Mouse (Mus musculus): ENCODE results near the gene Fam69b. TPM values are rescaled to one million over a fixed set of nuclear protein-coding genes. Genes with fewer than 3 reads are reported as not detected.

Gene Fam69b
- polyA plus RNA-seq, 1 experiment from 2014 or later = 112 TPM

DNA sequence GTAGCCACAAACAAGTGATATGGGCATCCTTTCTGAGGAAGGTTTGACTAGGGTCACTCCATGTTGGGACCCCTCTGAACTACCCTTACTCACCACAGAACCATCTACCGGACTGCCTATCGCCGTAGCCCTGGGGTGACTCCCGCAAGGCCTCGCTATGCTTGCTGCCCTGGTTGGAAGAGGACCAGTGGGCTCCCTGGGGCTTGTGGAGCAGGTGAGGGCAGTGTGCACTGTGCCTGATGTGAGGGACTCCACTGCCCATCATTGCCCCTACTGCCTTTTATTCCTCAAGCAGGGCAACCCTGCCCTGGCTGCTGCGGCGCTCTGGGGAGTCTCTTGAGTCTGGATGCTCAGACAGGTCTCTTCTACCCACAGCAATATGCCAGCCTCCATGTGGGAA is 38.0 kb upstream of the Fam69b start:
- Histone ChIP-seq H3K9ac (replicated peaks) (no peak overlapping the region; the same call in 1 of the 2 replicates), H3K9me3 (no peaks in the 10 kb centered on the region), H3K4me2 (replicated peaks) (no peak overlapping the region), H3K27me3 (no peaks in the 10 kb centered on the region), H3K4me3 (replicated peaks) (no peak overlapping the region), H3K27ac (no peak overlapping the region), H3K4me1 (replicated peaks) (peaks cover 14% of the 10 kb centered on the region), H3K36me3 (no peaks in the 10 kb centered on the region)
- 98% methylated on average over 7 of the region's 7 CpGs for WGBS
- no peak for ATAC-seq

DNA sequence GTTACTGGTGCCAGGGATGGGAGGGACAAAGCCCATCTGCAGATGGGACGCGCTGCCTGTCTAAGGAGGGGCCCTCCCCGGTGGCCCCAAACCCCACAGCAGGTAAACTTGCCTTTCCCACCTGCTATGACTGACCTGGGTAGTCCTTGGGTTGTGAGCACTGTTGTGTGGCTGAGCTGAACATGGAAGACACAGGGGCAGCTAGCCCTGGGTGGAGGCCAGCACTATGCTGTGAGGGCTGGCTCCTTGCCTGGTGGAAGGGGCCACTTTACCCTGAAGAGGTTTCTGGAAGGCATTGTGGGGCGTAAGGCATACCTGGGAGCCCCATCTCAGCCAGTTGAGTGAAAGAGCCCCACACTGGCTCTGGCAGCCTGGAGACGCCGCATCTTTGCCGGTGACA is 37.3 kb upstream of the Fam69b start:
- no peaks in the 10 kb centered on the region for H3K36me3 ChIP-seq
- H3K27me3 ChIP-seq = no peaks in the 10 kb centered on the region
- H3K27ac ChIP-seq = no peak overlapping the region
- 96% methylated on average over 7 of the region's 7 CpGs for WGBS
- ATAC-seq = no peak
- H3K4me2 ChIP-seq (replicated peaks) = no peak overlapping the region
- H3K4me3 ChIP-seq (replicated peaks) = no peak overlapping the region
- H3K9me3 ChIP-seq = no peaks in the 10 kb centered on the region
- H3K9ac ChIP-seq (replicated peaks) = no peak overlapping the region
- peaks cover 14% of the 10 kb centered on the region for H3K4me1 ChIP-seq (replicated peaks)

DNA sequence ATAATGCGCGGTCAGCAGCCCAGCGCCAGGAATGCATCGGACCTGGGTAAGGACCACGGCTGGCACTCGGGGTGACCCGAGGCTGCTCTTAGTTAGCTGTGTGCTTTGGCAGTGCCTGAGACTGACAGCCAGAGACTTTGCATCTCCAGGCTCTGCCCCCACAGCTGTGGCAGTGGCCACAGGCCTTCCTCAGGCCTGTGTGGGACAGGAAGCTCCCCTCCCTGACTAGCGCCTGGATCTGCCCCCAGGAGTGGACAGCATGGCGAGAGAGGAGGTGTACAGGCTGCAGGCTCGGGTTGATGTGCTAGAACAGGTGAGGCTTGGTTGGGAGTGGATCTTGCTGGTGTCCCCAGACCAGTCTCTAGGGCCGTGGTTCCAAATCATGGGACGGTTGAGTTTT is 36.8 kb upstream of the Fam69b start:
- ATAC-seq = no peak
- H3K27ac ChIP-seq = no peak overlapping the region
- H3K27me3 ChIP-seq = no peaks in the 10 kb centered on the region
- H3K36me3 ChIP-seq = no peaks in the 10 kb centered on the region
- H3K4me2 ChIP-seq (replicated peaks) = no peak overlapping the region
- 83% methylated on average over 12 of the region's 12 CpGs for WGBS
- H3K9ac ChIP-seq (replicated peaks) = no peak overlapping the region
- H3K4me1 ChIP-seq (replicated peaks) = peaks cover 10% of the 10 kb centered on the region
- no peaks in the 10 kb centered on the region for H3K9me3 ChIP-seq
- H3K4me3 ChIP-seq (replicated peaks) = no peak overlapping the region

DNA sequence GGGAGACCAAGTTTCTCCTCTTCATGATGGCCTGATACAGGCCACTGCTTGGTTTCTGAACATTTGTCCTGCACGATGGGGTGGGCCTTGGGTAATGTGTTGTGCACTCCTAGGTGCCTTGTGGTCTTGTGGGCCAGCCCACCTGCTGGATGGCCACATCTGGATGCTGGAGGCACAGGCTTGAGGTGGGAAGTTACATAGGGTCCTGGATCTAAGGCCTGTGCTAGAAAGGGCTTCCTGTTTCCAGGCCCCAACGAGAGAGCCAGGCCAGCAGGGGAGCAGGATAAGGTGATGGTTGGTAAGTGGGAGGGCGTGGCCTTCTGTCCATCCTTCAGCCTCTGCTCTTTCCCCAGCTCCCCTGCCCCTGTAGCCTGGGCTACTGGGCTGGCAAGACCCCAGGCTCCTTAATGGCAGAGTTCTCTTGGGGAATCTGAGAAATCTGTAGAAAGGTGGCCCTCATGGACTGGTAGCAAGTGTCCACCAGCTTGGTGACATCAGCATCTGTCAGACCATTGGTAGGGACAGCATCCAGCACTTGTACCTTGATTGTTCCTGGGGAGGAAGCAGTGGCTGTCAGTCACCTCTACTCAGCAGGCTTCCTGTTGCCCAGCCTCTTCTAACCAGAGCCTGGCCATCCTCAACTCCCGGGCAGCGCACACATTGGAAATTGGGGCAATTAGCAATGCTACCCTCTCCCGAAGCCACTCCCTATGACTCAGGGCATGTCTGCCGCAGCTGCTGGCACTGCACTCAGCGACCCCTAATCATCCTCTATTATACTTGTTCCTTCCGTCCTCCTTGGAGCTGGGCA is 34.8 kb upstream of the Fam69b start:
- 77% methylated on average over 9 of the region's 9 CpGs for WGBS
- Histone ChIP-seq H3K9ac (replicated peaks) (no peak overlapping the region; the same call in 1 of the 2 replicates), H3K4me3 (replicated peaks) (no peak overlapping the region), H3K4me2 (replicated peaks) (no peak overlapping the region), H3K27me3 (no peaks in the 10 kb centered on the region), H3K27ac (no peak overlapping the region), H3K9me3 (no peaks in the 10 kb centered on the region), H3K36me3 (no peaks in the 10 kb centered on the region), H3K4me1 (replicated peaks) (no peaks in the 10 kb centered on the region)
- ATAC-seq = no peak

DNA sequence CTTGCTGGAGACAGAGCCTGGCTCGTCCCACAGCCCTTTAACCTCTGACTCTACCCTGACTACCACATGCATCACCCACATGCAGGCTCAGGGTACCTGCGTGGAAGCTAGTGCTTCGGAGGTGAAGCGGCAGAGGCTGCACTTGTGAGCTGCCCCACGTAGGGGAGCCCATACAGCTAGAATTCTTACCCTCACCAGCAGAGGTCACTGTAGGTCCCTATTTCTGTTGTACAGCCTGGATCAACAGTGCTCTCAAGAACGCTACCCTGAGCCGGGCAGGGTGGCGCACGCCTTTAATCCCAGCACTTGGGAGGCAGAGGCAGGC is 34.3 kb upstream of the Fam69b start:
- Histone ChIP-seq H3K9me3 (no peaks in the 10 kb centered on the region), H3K4me1 (replicated peaks) (no peaks in the 10 kb centered on the region), H3K27me3 (no peaks in the 10 kb centered on the region), H3K4me2 (replicated peaks) (no peak overlapping the region), H3K9ac (replicated peaks) (no peak overlapping the region), H3K36me3 (no peaks in the 10 kb centered on the region), H3K27ac (no peak overlapping the region), H3K4me3 (replicated peaks) (no peak overlapping the region)
- ATAC-seq = no peak
- WGBS = 77% methylated on average over 9 of the region's 9 CpGs

DNA sequence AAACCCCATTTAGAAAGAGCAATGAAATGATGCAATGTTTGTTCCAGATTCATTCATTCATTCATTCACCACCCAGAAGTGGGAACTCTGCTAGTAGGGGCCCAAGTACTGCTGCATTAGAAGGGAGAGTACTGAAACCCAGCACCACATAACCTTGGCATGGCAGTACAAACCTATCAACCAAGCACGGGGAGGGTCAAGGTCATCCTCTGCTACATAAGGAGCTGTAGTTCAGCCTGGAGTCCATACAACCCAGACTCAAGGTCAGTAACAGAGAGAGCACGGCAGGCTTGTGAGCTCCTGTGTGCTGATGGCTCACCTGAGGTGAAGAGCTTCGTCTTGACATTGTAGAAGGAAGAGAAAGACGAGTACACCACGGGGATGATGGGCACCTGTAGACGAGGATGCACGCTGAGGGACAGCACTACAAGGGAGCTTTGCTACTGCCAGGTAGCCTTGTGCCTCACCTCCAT is 33.8 kb upstream of the Fam69b start:
- H3K27me3 ChIP-seq = no peaks in the 10 kb centered on the region
- ATAC-seq = no peak
- no peak overlapping the region for H3K4me2 ChIP-seq (replicated peaks)

DNA sequence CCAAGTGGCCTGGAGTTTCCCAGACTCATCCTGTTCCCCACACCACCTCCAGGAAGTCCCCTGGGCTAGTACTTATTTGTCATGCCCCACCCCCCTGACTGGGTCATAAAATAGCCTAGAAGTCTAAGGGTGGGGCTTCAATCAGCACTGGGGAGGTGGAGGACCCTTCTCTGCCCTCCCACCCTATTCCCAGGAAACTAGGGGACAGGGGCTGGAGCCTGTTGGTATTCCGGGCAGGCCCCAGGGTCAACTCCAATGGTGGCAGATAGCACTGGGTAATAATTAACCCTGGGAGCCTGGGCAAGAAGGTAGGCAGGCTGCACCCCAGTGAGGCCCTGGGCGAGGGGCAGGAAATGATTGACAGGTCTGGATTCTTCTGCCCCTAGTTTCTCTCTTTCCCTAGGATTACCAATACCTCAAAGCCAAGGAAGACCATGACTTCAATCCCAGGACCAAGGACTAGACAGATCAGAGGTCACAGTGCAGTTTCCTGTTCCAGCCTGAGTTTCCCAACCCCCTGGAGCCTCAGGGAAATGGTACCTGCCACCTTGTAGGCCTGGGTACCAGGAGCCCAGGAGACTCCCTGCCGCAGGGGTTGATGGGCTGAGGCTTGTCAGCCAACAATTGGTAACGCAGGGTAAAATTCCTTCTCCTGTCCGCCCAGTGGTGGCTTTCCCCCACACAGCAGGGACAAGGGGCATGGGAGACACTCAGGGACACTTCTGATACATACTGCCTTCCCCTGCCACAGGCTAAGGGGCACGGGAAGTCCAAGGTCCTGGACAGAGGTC is 33.1 kb upstream of the Fam69b start:
- no peak overlapping the region for H3K4me3 ChIP-seq (replicated peaks)
- H3K9ac ChIP-seq (replicated peaks) = no peak overlapping the region
- WGBS = 80% methylated on average over 6 of the region's 6 CpGs
- H3K27me3 ChIP-seq = no peaks in the 10 kb centered on the region
- ATAC-seq = no peak
- no peaks in the 10 kb centered on the region for H3K9me3 ChIP-seq
- H3K4me2 ChIP-seq (replicated peaks) = no peak overlapping the region
- H3K27ac ChIP-seq = no peak overlapping the region
- no peaks in the 10 kb centered on the region for H3K36me3 ChIP-seq
- H3K4me1 ChIP-seq (replicated peaks) = no peaks in the 10 kb centered on the region

More for the DNA sequence above, 33.8 kb upstream of the Fam69b start:
- no peaks in the 10 kb centered on the region for H3K36me3 ChIP-seq
- H3K4me1 ChIP-seq (replicated peaks) = no peaks in the 10 kb centered on the region
- 90% methylated on average over 7 of the region's 7 CpGs for WGBS
- H3K4me3 ChIP-seq (replicated peaks) = no peak overlapping the region
- no peak overlapping the region for H3K9ac ChIP-seq (replicated peaks)
- H3K9me3 ChIP-seq = no peaks in the 10 kb centered on the region
- no peak overlapping the region for H3K27ac ChIP-seq

DNA sequence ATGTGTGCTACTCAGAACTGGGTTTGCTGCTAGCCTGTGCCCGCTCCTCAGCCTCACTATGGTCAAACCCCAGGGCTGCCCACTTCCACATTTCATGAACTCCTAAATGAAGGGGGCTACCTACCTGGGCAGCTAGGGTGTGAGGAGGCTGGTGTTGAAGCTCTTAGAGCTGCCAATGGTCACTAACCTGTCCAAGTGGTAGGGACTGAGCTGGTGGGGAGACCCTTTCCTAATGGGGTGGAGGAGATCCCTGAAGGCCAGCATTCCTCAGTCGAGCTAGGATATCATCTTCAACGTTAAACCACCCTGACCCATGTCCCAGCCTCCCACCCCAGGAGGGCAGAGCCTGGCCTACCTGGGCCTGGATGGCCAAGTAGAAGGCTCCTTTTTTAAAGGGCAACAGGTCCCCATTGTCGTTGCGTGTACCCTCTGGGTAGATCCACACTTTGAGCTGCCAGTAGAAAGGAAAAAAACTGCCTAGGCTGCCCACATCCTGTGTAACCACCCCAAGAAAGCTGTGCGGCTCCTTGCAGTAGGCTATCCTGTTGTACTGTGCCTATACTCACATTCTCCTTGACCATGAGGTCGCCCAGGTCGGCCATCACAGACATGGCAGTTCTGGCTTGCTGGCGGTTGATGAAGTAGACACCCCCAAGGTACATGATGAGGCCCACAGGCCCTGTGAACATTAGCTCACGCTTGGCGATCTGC is 32.4 kb upstream of the Fam69b start:
- Histone ChIP-seq H3K9me3 (no peaks in the 10 kb centered on the region), H3K27me3 (no peaks in the 10 kb centered on the region)

DNA sequence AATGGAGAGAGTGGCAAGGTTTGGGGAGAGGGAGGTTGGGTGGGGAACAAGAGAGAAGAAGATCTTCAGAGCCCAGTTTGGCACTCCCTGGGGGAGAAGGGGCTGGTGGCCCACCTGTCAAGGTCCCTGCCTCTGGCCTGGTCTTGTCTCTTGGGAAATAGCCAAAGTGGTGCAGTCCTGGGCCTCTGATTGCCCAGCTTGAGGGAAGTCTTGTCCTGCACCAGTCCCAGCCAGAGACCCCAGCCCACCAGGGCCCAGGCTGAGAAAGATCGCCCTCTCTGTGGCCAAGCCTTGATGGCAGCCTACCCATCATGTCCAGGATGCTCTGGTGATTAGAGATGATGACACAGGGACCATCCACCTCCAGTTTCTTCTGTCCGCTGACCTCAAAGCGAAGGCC is 31.4 kb upstream of the Fam69b start:
- H3K4me3 ChIP-seq (replicated peaks) = no peak overlapping the region
- no peaks in the 10 kb centered on the region for H3K36me3 ChIP-seq
- H3K27ac ChIP-seq = no peak overlapping the region
- no peak overlapping the region for H3K9ac ChIP-seq (replicated peaks)
- WGBS = 87% methylated on average over 3 of the region's 3 CpGs
- peaks cover 6% of the 10 kb centered on the region for H3K27me3 ChIP-seq
- H3K4me1 ChIP-seq (replicated peaks) = no peaks in the 10 kb centered on the region
- H3K9me3 ChIP-seq = no peaks in the 10 kb centered on the region
- ATAC-seq = no peak
- H3K4me2 ChIP-seq (replicated peaks) = no peak overlapping the region

More for the DNA sequence above, 32.4 kb upstream of the Fam69b start:
- Histone ChIP-seq H3K4me3 (replicated peaks) (no peak overlapping the region), H3K9ac (replicated peaks) (no peak overlapping the region), H3K4me1 (replicated peaks) (no peaks in the 10 kb centered on the region), H3K36me3 (no peaks in the 10 kb centered on the region), H3K27ac (no peak overlapping the region), H3K4me2 (replicated peaks) (no peak overlapping the region)
- no peak for ATAC-seq
- WGBS = 92% methylated on average over 11 of the region's 11 CpGs

DNA sequence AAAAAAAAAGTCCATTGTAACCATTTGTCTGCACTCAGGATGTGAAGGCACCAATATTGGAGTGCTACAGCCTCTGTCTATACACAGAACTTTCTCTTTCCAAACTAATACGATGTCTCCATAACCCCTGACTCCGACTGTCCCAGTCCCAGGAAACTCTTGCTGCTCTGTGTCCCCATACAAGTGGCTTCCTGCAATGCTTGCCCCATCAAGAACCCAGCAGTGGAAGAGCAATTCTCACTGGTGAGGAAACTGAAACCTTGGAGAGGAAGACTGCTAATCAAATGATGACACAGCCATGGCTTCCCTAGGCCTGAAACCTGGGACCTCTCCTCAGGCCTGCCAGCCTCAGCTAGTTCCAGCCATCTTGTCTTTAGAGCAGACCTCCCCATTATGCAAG is 30.4 kb upstream of the Fam69b start:
- no peaks in the 10 kb centered on the region for H3K4me1 ChIP-seq (replicated peaks)
- 88% methylated on average over 2 of the region's 2 CpGs for WGBS
- H3K27ac ChIP-seq = no peak overlapping the region
- no peak overlapping the region for H3K4me2 ChIP-seq (replicated peaks)
- ATAC-seq = no peak
- peaks cover 14% of the 10 kb centered on the region for H3K27me3 ChIP-seq
- no peaks in the 10 kb centered on the region for H3K9me3 ChIP-seq
- no peak overlapping the region for H3K9ac ChIP-seq (replicated peaks)
- no peak overlapping the region for H3K4me3 ChIP-seq (replicated peaks)
- H3K36me3 ChIP-seq = no peaks in the 10 kb centered on the region

DNA sequence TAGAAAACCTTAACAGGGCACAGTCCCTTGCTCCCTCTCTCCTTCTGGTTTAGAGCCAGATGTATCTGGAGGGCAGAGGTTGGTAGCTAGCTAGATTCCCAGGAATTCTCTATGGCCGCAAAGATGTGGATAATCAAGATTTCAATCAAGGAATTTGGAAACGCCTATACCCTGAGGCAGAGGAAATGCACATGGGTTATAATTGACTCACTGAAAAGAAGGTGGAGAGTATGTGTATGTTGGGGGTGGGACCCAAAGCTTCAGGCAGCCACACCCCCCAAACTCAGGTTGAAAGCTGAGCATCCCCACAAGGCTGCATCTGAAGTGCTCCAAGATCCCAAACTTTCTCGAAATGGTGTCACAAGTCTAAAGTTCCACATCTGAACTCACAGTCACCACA is 29.8 kb upstream of the Fam69b start:
- Histone ChIP-seq H3K36me3 (no peaks in the 10 kb centered on the region), H3K4me3 (replicated peaks) (no peak overlapping the region), H3K4me1 (replicated peaks) (peaks cover 4% of the 10 kb centered on the region), H3K27ac (no peak overlapping the region), H3K9me3 (no peaks in the 10 kb centered on the region), H3K9ac (replicated peaks) (no peak overlapping the region), H3K4me2 (replicated peaks) (no peak overlapping the region), H3K27me3 (peaks cover 21% of the 10 kb centered on the region)
- WGBS = 93% methylated on average over 3 of the region's 3 CpGs
- ATAC-seq = no peak

DNA sequence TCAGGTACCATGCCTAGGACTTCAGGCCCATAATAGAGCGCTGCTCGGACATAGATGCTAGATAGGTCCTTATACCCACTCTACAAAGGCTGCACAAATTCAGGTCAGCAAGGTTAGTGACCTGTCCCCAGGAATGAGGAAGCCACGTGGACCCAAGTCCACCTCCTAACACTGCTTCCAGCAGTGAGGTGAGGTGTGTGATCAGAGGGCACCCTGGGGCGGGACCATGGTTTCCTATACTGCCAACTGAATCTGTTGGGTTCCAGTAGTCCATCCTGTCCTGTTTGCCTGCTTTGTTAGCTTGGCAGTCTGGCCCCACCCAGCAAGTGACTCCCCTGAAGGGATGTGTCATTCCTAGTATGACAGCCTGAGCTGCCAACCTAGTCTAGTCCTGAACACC is 28.3 kb upstream of the Fam69b start:
- Histone ChIP-seq H3K4me1 (replicated peaks) (peaks cover 15% of the 10 kb centered on the region), H3K9ac (replicated peaks) (no peak overlapping the region), H3K36me3 (no peaks in the 10 kb centered on the region), H3K9me3 (no peaks in the 10 kb centered on the region), H3K27ac (no peak overlapping the region), H3K4me3 (replicated peaks) (no peak overlapping the region), H3K4me2 (replicated peaks) (no peak overlapping the region), H3K27me3 (peaks cover 36% of the 10 kb centered on the region)
- no peak for ATAC-seq
- WGBS = 90% methylated on average over 4 of the region's 4 CpGs
